Mouse (Mus musculus): ENCODE data around the gene Tns1.

DNA sequence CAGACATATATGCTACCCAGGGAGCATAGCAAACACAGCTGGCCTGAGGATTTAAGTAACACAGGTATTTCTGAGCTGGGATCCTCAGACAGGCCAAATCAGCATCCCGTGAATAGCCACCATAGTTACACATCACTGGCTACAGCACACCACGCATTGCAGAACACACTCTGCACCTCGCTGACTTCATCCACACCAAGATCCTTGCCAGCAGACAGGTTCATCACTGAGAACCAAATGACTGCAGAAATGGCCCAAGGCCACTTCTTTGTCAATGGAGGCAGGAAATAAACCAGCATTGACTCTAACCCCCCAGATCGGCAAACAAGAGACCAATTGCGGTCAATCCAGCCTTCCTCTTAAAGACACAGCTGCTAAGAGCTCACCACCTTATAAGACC lies 66.7 kb downstream of the Tns1 start:
- no peak for TF ChIP-seq CTCF (IDR thresholded peaks at IDR 0.05; ENCODE audit: borderline replicate concordance, control insufficient read depth, extremely low read depth, insufficient read depth, low read length, poor library complexity)
- TF ChIP-seq POLR2A (IDR thresholded peaks at IDR 0.05; ENCODE audit: control insufficient read depth, extremely low read depth, insufficient read depth, low read length, poor library complexity): no peak
